Mouse (Mus musculus): ENCODE measurements around the gene Aff3. TPM values are rescaled to one million over a fixed set of nuclear protein-coding genes. Genes with fewer than 3 reads are reported as not detected.

Aff3 gene
- polyA plus RNA-seq, 1 experiment from 2014 or later, result 1.9 TPM

GRCm38 (mm10) chr1:38199669-38200635 is 464.8 kb downstream of the Aff3 start:
- Histone ChIP-seq H3K27ac (replicated peaks) (no peak overlapping the region), H3K9me3 (ENCODE audit: control insufficient read depth, low read length) (no peaks in the 10 kb centered on the region), H3K9ac (ENCODE audit: low read length) (no peak overlapping the region), H3K4me3 (ENCODE audit: low read depth, low read length) (no peak overlapping the region), H3K36me3 (ENCODE audit: control insufficient read depth, insufficient read depth, low read length) (no peaks in the 10 kb centered on the region), H3K27me3 (ENCODE audit: control insufficient read depth, insufficient read depth, low read length) (no peaks in the 10 kb centered on the region), H3K4me2 (replicated peaks; ENCODE audit: low read depth) (no peak overlapping the region), H3K4me1 (replicated peaks; ENCODE audit: control insufficient read depth, insufficient read depth) (no peaks in the 10 kb centered on the region)
- no peak for DNase-seq (ENCODE audit: low spot score)
- no peak for ATAC-seq (ENCODE audit: low FRiP score, low TSS enrichment)
- TF ChIP-seq CTCF (IDR thresholded peaks at IDR 0.05; ENCODE audit: low read depth) (no peak), EP300 (optimal IDR thresholded peaks at IDR 0.05) (no peak)
- 72% methylated on average over 17 of the region's 17 CpGs for WGBS

DNA sequence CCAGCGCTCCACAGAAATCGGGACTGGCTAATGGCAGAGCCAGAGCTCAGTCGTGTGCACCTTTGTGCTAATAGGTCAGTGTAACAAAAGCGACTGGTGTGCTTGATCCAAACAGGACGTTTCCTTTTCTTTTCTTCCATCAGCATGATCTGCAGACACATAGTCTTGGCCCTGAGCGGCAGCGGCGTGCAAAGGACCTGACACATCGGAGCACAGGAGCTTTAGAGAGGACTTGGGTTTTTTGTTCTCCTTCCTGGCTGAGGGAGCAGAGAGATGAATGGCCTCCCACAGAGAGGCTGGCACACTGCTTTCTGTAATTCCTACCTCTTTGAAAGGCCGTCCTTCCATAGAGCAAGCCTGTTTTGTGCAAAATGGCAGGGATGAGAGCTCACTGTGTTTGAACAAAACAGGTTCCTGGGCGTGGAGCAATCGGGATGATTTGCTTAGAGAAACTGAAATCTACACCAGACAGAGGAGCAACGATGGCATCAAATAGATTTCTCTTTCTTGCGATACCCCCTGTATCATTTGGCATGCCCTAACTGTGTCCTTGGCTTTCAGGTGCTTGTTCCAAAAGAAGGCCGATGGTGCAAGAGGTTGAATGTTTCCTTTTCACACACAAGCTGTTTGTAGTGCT is 466.2 kb downstream of the Aff3 start:
- no peak for ATAC-seq (ENCODE audit: low FRiP score, low TSS enrichment)
- no peaks in the 10 kb centered on the region for H3K36me3 ChIP-seq (ENCODE audit: control insufficient read depth, insufficient read depth, low read length)
- TF ChIP-seq CTCF (IDR thresholded peaks at IDR 0.05; ENCODE audit: low read depth) (no peak), EP300 (optimal IDR thresholded peaks at IDR 0.05) (no peak)
- no peaks in the 10 kb centered on the region for H3K27me3 ChIP-seq (ENCODE audit: control insufficient read depth, insufficient read depth, low read length)
- no peak overlapping the region for H3K27ac ChIP-seq (replicated peaks)
- no peak overlapping the region for H3K4me2 ChIP-seq (replicated peaks; ENCODE audit: low read depth)
- H3K4me3 ChIP-seq (ENCODE audit: low read depth, low read length), result no peak overlapping the region
- no peaks in the 10 kb centered on the region for H3K9me3 ChIP-seq (ENCODE audit: control insufficient read depth, low read length)
- no peak overlapping the region for H3K9ac ChIP-seq (ENCODE audit: low read length)
- no peak for DNase-seq (ENCODE audit: low spot score)
- H3K4me1 ChIP-seq (replicated peaks; ENCODE audit: control insufficient read depth, insufficient read depth), result no peaks in the 10 kb centered on the region
- 72% methylated on average over 15 of the region's 15 CpGs for WGBS

- H3K9ac ChIP-seq (ENCODE audit: low read length), result no peak overlapping the region
- H3K27me3 ChIP-seq (ENCODE audit: control insufficient read depth, insufficient read depth, low read length), result no peaks in the 10 kb centered on the region
- no peak for TF ChIP-seq CTCF (IDR thresholded peaks at IDR 0.05; ENCODE audit: low read depth)
- H3K4me1 ChIP-seq (replicated peaks; ENCODE audit: control insufficient read depth, insufficient read depth), result no peaks in the 10 kb centered on the region
- H3K27ac ChIP-seq (replicated peaks), result no peak overlapping the region
- DNase-seq (ENCODE audit: low spot score), result no peak
- H3K36me3 ChIP-seq (ENCODE audit: control insufficient read depth, insufficient read depth, low read length), result no peaks in the 10 kb centered on the region
- H3K4me2 ChIP-seq (replicated peaks; ENCODE audit: low read depth), result no peak overlapping the region
- no peak overlapping the region for H3K4me3 ChIP-seq (ENCODE audit: low read depth, low read length)
- ATAC-seq (ENCODE audit: low FRiP score, low TSS enrichment), result no peak
- H3K9me3 ChIP-seq (ENCODE audit: control insufficient read depth, low read length), result no peaks in the 10 kb centered on the region
- 88% methylated on average over 8 of the region's 8 CpGs for WGBS
Observed at GRCm38 (mm10) chr1:38197145-38197682, 467.5 kb downstream of the Aff3 start.

DNA sequence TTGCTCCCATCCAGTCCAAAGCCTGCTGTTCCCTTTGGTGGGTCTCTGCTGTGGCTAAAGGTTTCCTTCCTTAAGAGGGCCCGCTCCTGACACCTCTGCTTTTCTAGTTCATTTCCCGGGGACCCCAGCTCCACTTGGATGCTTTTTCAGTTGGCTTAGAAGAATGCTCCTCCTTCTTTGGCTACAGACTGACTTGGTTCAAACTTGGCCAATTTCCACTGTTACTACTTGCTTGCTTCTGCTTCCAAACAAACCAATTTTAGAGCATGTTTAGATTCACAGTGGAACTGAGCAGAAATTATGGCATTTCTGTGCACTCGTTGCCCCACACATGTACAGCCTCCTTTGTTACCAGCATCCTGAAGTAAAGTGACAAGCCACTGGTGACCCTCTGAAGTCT is 469.0 kb downstream of the Aff3 start:
- Histone ChIP-seq H3K4me1 (replicated peaks; ENCODE audit: control insufficient read depth, insufficient read depth) (no peaks in the 10 kb centered on the region), H3K36me3 (ENCODE audit: control insufficient read depth, insufficient read depth, low read length) (no peaks in the 10 kb centered on the region), H3K4me2 (replicated peaks; ENCODE audit: low read depth) (no peak overlapping the region), H3K27me3 (ENCODE audit: control insufficient read depth, insufficient read depth, low read length) (no peaks in the 10 kb centered on the region), H3K4me3 (ENCODE audit: low read depth, low read length) (no peak overlapping the region), H3K9me3 (ENCODE audit: control insufficient read depth, low read length) (no peaks in the 10 kb centered on the region), H3K9ac (ENCODE audit: low read length) (no peak overlapping the region), H3K27ac (replicated peaks) (no peak overlapping the region)
- no peak for DNase-seq (ENCODE audit: low spot score)
- WGBS, result 67% methylated on average over 3 of the region's 3 CpGs
- ATAC-seq (ENCODE audit: low FRiP score, low TSS enrichment), result no peak
- TF ChIP-seq CTCF (IDR thresholded peaks at IDR 0.05; ENCODE audit: low read depth) (no peak), EP300 (optimal IDR thresholded peaks at IDR 0.05) (no peak)

- Histone ChIP-seq H3K4me3 (ENCODE audit: low read depth, low read length) (no peak overlapping the region), H3K9ac (ENCODE audit: low read length) (no peak overlapping the region), H3K27me3 (ENCODE audit: control insufficient read depth, insufficient read depth, low read length) (no peaks in the 10 kb centered on the region), H3K27ac (replicated peaks) (no peak overlapping the region), H3K36me3 (ENCODE audit: control insufficient read depth, insufficient read depth, low read length) (no peaks in the 10 kb centered on the region), H3K4me1 (replicated peaks; ENCODE audit: control insufficient read depth, insufficient read depth) (no peaks in the 10 kb centered on the region), H3K9me3 (ENCODE audit: control insufficient read depth, low read length) (no peaks in the 10 kb centered on the region), H3K4me2 (replicated peaks; ENCODE audit: low read depth) (no peak overlapping the region)
- ATAC-seq (ENCODE audit: low FRiP score, low TSS enrichment) (no peak), DNase-seq (ENCODE audit: low spot score) (no peak)
- TF ChIP-seq EP300 (optimal IDR thresholded peaks at IDR 0.05), result no peak
- TF ChIP-seq CTCF (IDR thresholded peaks at IDR 0.05; ENCODE audit: low read depth), result no peak
- WGBS, result 90% methylated on average over 5 of the region's 5 CpGs
Observed at GRCm38 (mm10) chr1:38186227-38186545, 478.6 kb downstream of the Aff3 start.

All from stomach, postnatal 0 days (tissue).